Mouse (Mus musculus): ENCODE data around the gene Mybpc2. TPM values are rescaled to one million over a fixed set of nuclear protein-coding genes. Genes with fewer than 3 reads are reported as not detected.

The Mybpc2 gene
- polyA plus RNA-seq, 2 experiments, result 0.03 to 0.15 TPM

- Histone ChIP-seq H3K4me2 (replicated peaks; ENCODE audit: low read depth, low read length, severe bottlenecking) (no peak overlapping the region), H3K4me3 (replicated peaks; ENCODE audit: low read length) (no peak overlapping the region), H3K9me3 (ENCODE audit: control insufficient read depth, low read length) (no peaks in the 10 kb centered on the region), H3K9ac (ENCODE audit: low read depth, low read length, severe bottlenecking) (no peak overlapping the region), H3K4me1 (ENCODE audit: control insufficient read depth, insufficient read depth, low read length) (peaks cover 7% of the 10 kb centered on the region), H3K27me3 (ENCODE audit: control insufficient read depth, insufficient read depth, low read length) (peaks cover 18% of the 10 kb centered on the region), H3K36me3 (ENCODE audit: control insufficient read depth, insufficient read depth, low read length) (peaks cover 33% of the 10 kb centered on the region), H3K27ac (replicated peaks; ENCODE audit: low read depth, low read length) (no peak overlapping the region)
- TF ChIP-seq POLR2A (IDR thresholded peaks at IDR 0.05; ENCODE audit: borderline replicate concordance, extremely low read depth, insufficient read depth, insufficient read length), result no peak
- DNase-seq (ENCODE audit: low spot score) (no peak), ATAC-seq (ENCODE audit: low FRiP score, low read depth) (no peak)
- 72% methylated on average over 3 of the region's 3 CpGs for WGBS
Measured at GRCm38 (mm10) chr7:44530507-44530906, 6.1 kb upstream of the Mybpc2 start.

GRCm38 (mm10) chr7:44529518-44529917 lies 5.1 kb upstream of the Mybpc2 start:
- no peak for TF ChIP-seq POLR2A (IDR thresholded peaks at IDR 0.05; ENCODE audit: borderline replicate concordance, extremely low read depth, insufficient read depth, insufficient read length)
- H3K4me2 ChIP-seq (replicated peaks; ENCODE audit: low read depth, low read length, severe bottlenecking), result no peak overlapping the region
- peaks cover 24% of the 10 kb centered on the region for H3K36me3 ChIP-seq (ENCODE audit: control insufficient read depth, insufficient read depth, low read length)
- H3K9me3 ChIP-seq (ENCODE audit: control insufficient read depth, low read length), result no peaks in the 10 kb centered on the region
- DNase-seq (ENCODE audit: low spot score), result no peak
- peaks cover 28% of the 10 kb centered on the region for H3K27me3 ChIP-seq (ENCODE audit: control insufficient read depth, insufficient read depth, low read length)
- no peak for ATAC-seq (ENCODE audit: low FRiP score, low read depth)
- 73% methylated on average over 5 of the region's 5 CpGs for WGBS
- peaks cover 7% of the 10 kb centered on the region for H3K4me1 ChIP-seq (ENCODE audit: control insufficient read depth, insufficient read depth, low read length)
- H3K9ac ChIP-seq (ENCODE audit: low read depth, low read length, severe bottlenecking), result no peak overlapping the region
- H3K27ac ChIP-seq (replicated peaks; ENCODE audit: low read depth, low read length), result no peak overlapping the region
- H3K4me3 ChIP-seq (replicated peaks; ENCODE audit: low read length), result no peak overlapping the region

- no peak overlapping the region for H3K27ac ChIP-seq (replicated peaks; ENCODE audit: low read depth, low read length)
Measured at GRCm38 (mm10) chr7:44527483-44528398, 3.3 kb upstream of the Mybpc2 start.

GRCm38 (mm10) chr7:44526414-44527154 lies 2.1 kb upstream of the Mybpc2 start:
- no peak overlapping the region for H3K4me3 ChIP-seq (replicated peaks; ENCODE audit: low read length)
- H3K9ac ChIP-seq (ENCODE audit: low read depth, low read length, severe bottlenecking), result no peak overlapping the region
- DNase-seq (ENCODE audit: low spot score) (no peak), ATAC-seq (ENCODE audit: low FRiP score, low read depth) (no peak)
- no peak for TF ChIP-seq POLR2A (IDR thresholded peaks at IDR 0.05; ENCODE audit: borderline replicate concordance, extremely low read depth, insufficient read depth, insufficient read length)
- no peaks in the 10 kb centered on the region for H3K9me3 ChIP-seq (ENCODE audit: control insufficient read depth, low read length)
- no peaks in the 10 kb centered on the region for H3K36me3 ChIP-seq (ENCODE audit: control insufficient read depth, insufficient read depth, low read length)
- H3K4me1 ChIP-seq (ENCODE audit: control insufficient read depth, insufficient read depth, low read length), result peaks cover 7% of the 10 kb centered on the region
- H3K27me3 ChIP-seq (ENCODE audit: control insufficient read depth, insufficient read depth, low read length), result peaks cover 55% of the 10 kb centered on the region
- H3K27ac ChIP-seq (replicated peaks; ENCODE audit: low read depth, low read length), result no peak overlapping the region
- 86% methylated on average over 14 of the region's 14 CpGs for WGBS
- no peak overlapping the region for H3K4me2 ChIP-seq (replicated peaks; ENCODE audit: low read depth, low read length, severe bottlenecking)

More at GRCm38 (mm10) chr7:44527483-44528398, 3.3 kb upstream of the Mybpc2 start:
- Histone ChIP-seq H3K9me3 (ENCODE audit: control insufficient read depth, low read length) (no peaks in the 10 kb centered on the region), H3K4me3 (replicated peaks; ENCODE audit: low read length) (peak overlapping the region; percentile 39), H3K4me2 (replicated peaks; ENCODE audit: low read depth, low read length, severe bottlenecking) (peak overlapping the region; percentile 89), H3K36me3 (ENCODE audit: control insufficient read depth, insufficient read depth, low read length) (peaks cover 6% of the 10 kb centered on the region), H3K4me1 (ENCODE audit: control insufficient read depth, insufficient read depth, low read length) (peaks cover 7% of the 10 kb centered on the region), H3K27me3 (ENCODE audit: control insufficient read depth, insufficient read depth, low read length) (peaks cover 45% of the 10 kb centered on the region), H3K9ac (ENCODE audit: low read depth, low read length, severe bottlenecking) (peak overlapping the region; percentile 47)
- WGBS, result 5% methylated on average over 39 of the region's 40 CpGs
- DNase-seq (ENCODE audit: low spot score), result peak; percentile 71
- ATAC-seq (ENCODE audit: low FRiP score, low read depth), result peak; percentile 51; the same call in 1 of the 2 replicates
- TF ChIP-seq POLR2A (IDR thresholded peaks at IDR 0.05; ENCODE audit: borderline replicate concordance, extremely low read depth, insufficient read depth, insufficient read length), result no peak

GRCm38 (mm10) chr7:44525126-44525832 lies 823 bp upstream of the Mybpc2 start:
- Histone ChIP-seq H3K36me3 (ENCODE audit: control insufficient read depth, insufficient read depth, low read length) (no peaks in the 10 kb centered on the region), H3K9me3 (ENCODE audit: control insufficient read depth, low read length) (no peaks in the 10 kb centered on the region), H3K4me1 (ENCODE audit: control insufficient read depth, insufficient read depth, low read length) (peaks cover 7% of the 10 kb centered on the region), H3K4me2 (replicated peaks; ENCODE audit: low read depth, low read length, severe bottlenecking) (no peak overlapping the region), H3K27me3 (ENCODE audit: control insufficient read depth, insufficient read depth, low read length) (peaks cover 65% of the 10 kb centered on the region), H3K9ac (ENCODE audit: low read depth, low read length, severe bottlenecking) (no peak overlapping the region), H3K27ac (replicated peaks; ENCODE audit: low read depth, low read length) (no peak overlapping the region), H3K4me3 (replicated peaks; ENCODE audit: low read length) (no peak overlapping the region)
- no peak for DNase-seq (ENCODE audit: low spot score)
- ATAC-seq (ENCODE audit: low FRiP score, low read depth), result no peak
- TF ChIP-seq POLR2A (IDR thresholded peaks at IDR 0.05; ENCODE audit: borderline replicate concordance, extremely low read depth, insufficient read depth, insufficient read length), result no peak
- 12% methylated on average over 21 of the region's 22 CpGs for WGBS

Data from limb, embryonic 14.5 days (tissue).